Mouse (Mus musculus) spleen, adult 2 months (tissue): Measurements from ENCODE around the gene Creb5. TPM values are rescaled to one million over a fixed set of nuclear protein-coding genes. Genes with fewer than 3 reads are reported as not detected.
A peak's percentile ranks its signal among the peaks of the same experiment; 100 is the strongest.

Experiments
- DNase-seq, 2 experiments: peaks; one replicate each; pipeline versions ENCODE4 v3.0.0 to v3.0.0-alpha.2; 2012 to 2021; ENCODE audit warnings: low spot score in 2 of 2, low read depth in 1 of 2
- H3K27ac ChIP-seq: fragments of 200-500 bp; 2 replicates; pipeline ENCODE4 v1.5.1; 2012; ENCODE audit warnings: low read length, inconsistent platforms; ENCODE audit not compliant: insufficient read depth
- H3K27me3 ChIP-seq: fragments of 200-500 bp; 2 replicates; pipeline ENCODE4 v1.6.1; 2012; ENCODE audit warnings: mild to moderate bottlenecking, moderate library complexity, low read length, inconsistent platforms; ENCODE audit not compliant: control insufficient read depth, insufficient read depth
- H3K36me3 ChIP-seq: fragments of 200-500 bp; 2 replicates; pipeline ENCODE4 v1.6.1; 2012; ENCODE audit warnings: mild to moderate bottlenecking, low read length, inconsistent platforms; ENCODE audit not compliant: control insufficient read depth, insufficient read depth
- H3K4me1 ChIP-seq: fragments of 200-500 bp; 2 replicates; pipeline ENCODE4 v1.6.1; 2011; ENCODE audit warnings: inconsistent platforms; ENCODE audit not compliant: control insufficient read depth, insufficient read depth, insufficient read length
- H3K4me3 ChIP-seq: fragments of 200-500 bp; 2 replicates; pipeline ENCODE4 v1.5.1; 2011; ENCODE audit warnings: mild to moderate bottlenecking, inconsistent platforms; ENCODE audit not compliant: insufficient read depth, insufficient read length; ENCODE audit errors: extremely low read depth
- CTCF ChIP-seq: fragments of 200-500 bp; IDR thresholded peaks from 2 replicates; pipeline ENCODE4 v1.5.1; 2011; ENCODE audit warnings: mild to moderate bottlenecking, inconsistent platforms; ENCODE audit not compliant: insufficient read depth, insufficient read length, insufficient replicate concordance; ENCODE audit errors: extremely low read depth
- POLR2A ChIP-seq: fragments of 200-500 bp; IDR thresholded peaks from 2 replicates; pipeline ENCODE4 v1.6.1; 2011; ENCODE audit warnings: low read depth, low read length, inconsistent platforms
- WGBS: fragments of 180-500 bp; shearing (Covaris S2); methylation state at CpG from one replicate; pipeline ENCODE4 v1.1.7; 2018; 5-methylcytosine and 5-hydroxymethylcytosine counted together
- polyA plus RNA-seq: library from polyadenylated mRNA; depleted of rRNA; stranded (reverse); fragments of >200 nt; gene quantifications from 2 replicates; pipeline ENCODE4 v1.2.3, GENCODE M21; 2012; rRNA removed

The Creb5 gene
- polyA plus RNA-seq = 0.33 and 0.37 TPM in 2 replicates

DNA sequence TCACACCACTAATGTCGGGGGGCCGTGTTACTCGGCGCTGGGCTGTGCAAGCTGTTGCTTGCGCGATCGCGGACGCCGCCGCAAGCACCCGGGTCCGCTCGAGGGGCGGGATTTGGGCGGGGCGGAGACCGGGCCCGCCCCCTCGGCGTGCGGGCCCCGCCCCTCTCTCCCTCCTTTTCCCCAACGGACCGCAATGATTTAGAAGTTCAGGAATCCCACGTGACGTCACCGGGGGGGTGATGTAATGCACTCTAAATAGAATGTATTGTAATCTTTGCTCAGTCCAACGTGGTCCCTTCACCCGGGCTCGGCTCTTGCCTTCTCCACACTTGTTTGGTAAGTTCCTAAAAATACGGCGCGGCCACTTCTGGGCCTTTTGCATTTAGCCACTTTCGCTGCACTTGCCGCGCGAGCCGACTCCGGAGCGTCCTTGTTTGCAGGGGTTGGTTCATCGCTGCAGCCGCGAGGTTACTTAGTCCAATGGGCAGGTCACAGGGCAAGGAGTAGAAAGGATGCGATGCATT, at the start of gene Creb5:
Gene Creb5 (plus strand): TSS at position 233 of the 524 bp plus-strand sequence.
- WGBS = under 1% methylated on average over 45 of the region's 45 CpGs
- TF ChIP-seq POLR2A (no peak), CTCF (no peak)
- Histone ChIP-seq H3K4me3 (peak within 1 kb of the TSS; percentile 53), H3K4me1 (peaks cover 14% of the 10 kb centered on the region), H3K27me3 (peaks cover 15% of the 10 kb centered on the region; the same call in 1 of the 2 replicates), H3K27ac (no peak within 1 kb of the TSS), H3K36me3 (no peaks in the 10 kb centered on the region)
- DNase-seq = peak in 1 of 2 experiments; percentile 25

DNA sequence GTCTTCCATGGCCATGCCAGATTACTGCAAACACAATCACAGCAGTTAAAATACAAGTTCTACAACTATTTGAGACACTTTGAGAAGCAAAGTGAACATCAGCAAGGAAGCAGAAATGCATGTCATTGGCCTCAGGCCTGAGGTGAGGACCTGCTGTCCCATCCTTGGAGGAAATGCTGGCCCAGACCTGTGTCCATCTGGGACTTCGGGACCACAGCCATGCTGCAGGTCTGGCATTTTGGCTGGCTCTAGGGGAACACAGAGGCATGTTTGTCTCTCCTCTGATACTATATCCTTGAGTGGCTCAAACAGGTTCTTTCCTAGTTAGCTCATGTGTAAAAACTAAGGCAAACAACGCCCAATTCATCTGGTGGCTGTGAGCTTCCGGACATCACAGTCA, 27.2 kb upstream of the Creb5 start:
- 86% methylated on average over 3 of the region's 3 CpGs for WGBS

DNA sequence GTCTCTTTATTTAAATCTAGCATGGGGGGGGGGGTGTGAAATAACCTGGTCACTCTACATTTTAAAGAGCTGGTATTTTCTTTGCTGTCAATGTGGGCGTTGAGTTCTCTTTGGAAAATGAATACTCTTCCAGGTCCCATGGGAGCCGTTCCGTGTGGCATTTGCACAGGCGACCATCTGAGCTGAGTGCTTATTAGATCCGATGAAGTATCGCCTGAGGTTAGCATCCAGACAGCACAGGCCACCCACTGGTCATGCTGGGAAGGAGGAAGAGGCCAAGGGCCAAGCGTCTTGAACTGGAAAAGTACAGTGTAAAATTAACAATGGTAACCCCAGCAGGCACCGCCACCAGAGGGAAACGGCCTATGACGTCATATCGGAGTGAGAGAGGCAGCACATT, 24.7 kb upstream of the Creb5 start:
- no peak for DNase-seq
- TF ChIP-seq POLR2A (no peak), CTCF (no peak)
- Histone ChIP-seq H3K4me1 (no peaks in the 10 kb centered on the region), H3K4me3 (no peak overlapping the region), H3K36me3 (no peaks in the 10 kb centered on the region), H3K27ac (no peak overlapping the region), H3K27me3 (no peaks in the 10 kb centered on the region)
- WGBS = 88% methylated on average over 11 of the region's 11 CpGs

More for the DNA sequence above, 27.2 kb upstream of the Creb5 start:
- no peak for DNase-seq
- H3K36me3 ChIP-seq = no peaks in the 10 kb centered on the region
- H3K27me3 ChIP-seq = no peaks in the 10 kb centered on the region
- H3K4me1 ChIP-seq = no peaks in the 10 kb centered on the region
- no peak overlapping the region for H3K4me3 ChIP-seq
- H3K27ac ChIP-seq = no peak overlapping the region
- TF ChIP-seq CTCF (no peak), POLR2A (no peak)

- Histone ChIP-seq H3K36me3 (no peaks in the 10 kb centered on the region), H3K27ac (no peak overlapping the region), H3K4me1 (no peaks in the 10 kb centered on the region), H3K27me3 (no peaks in the 10 kb centered on the region), H3K4me3 (no peak overlapping the region)
- 22% methylated on average over 7 of the region's 7 CpGs for WGBS
- no peak for DNase-seq
- TF ChIP-seq CTCF (no peak), POLR2A (no peak)
Observed at GRCm38 (mm10) chr6:53267036-53267435, 20.0 kb upstream of the Creb5 start.

DNA sequence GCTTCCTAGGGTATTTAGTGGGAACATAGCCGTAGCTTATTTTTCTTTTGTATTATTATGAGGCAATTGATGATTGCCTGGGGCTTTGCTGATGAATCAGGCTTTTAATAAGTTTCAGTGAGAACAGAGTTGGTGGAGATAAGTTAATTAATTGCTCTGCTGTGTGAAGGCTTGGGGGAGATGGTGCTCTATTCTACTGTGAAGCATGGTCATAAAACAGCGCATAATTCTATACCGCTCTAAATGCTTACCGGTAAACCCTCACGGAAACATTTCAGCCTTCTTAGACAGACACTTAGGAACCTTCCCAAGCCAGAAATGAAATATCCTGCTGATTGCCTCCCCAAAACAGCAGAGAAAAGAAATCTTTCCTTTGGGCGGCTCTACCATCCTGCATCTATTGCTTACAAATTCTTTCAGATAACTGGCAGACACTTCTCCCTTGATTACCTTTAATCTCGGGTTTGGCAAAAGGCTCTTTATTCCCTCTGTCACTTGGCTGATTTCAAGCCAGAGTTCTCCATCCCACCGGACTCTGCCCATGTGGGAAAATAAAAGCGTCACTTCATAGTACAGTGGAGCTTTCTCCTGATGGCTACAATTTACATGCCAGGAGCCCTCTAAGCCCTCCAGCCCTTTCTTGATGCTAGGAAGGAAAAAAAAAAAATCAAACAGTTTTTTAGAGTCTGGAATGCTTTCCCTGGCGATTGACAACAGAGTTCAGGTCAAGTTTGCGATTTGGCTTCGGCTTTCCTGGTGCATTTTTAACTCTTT, 19.2 kb upstream of the Creb5 start:
- Histone ChIP-seq H3K27me3 (no peaks in the 10 kb centered on the region), H3K4me3 (no peak overlapping the region), H3K27ac (no peak overlapping the region), H3K4me1 (no peaks in the 10 kb centered on the region), H3K36me3 (no peaks in the 10 kb centered on the region)
- WGBS = 77% methylated on average over 12 of the region's 12 CpGs
- TF ChIP-seq POLR2A (no peak), CTCF (no peak)
- DNase-seq = no peak

DNA sequence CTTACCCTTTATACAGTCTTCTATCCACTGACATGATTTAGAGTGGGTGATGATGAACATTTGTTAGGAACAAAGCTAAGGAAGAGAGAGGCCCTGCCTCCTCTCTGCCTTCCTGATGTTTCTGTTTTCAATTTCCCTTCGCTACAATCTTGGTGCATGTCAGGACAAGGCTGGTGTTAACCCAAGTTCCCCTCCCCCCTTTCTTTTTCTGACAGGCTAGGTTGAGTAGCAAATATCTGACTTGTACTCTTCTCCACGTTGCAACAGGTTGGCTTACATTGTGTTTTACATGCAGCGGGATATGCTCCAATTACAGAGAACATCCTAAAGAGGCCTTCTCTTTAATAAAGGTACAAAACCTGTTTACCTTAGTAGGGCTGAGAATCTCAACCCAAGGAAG, 15.9 kb upstream of the Creb5 start:
- no peaks in the 10 kb centered on the region for H3K27me3 ChIP-seq
- no peak for DNase-seq
- no peaks in the 10 kb centered on the region for H3K4me1 ChIP-seq
- TF ChIP-seq POLR2A (no peak), CTCF (no peak)
- H3K4me3 ChIP-seq = no peak overlapping the region
- WGBS = 75% methylated on average over 3 of the region's 3 CpGs
- H3K36me3 ChIP-seq = no peaks in the 10 kb centered on the region
- H3K27ac ChIP-seq = no peak overlapping the region

- Histone ChIP-seq H3K27me3 (no peaks in the 10 kb centered on the region), H3K4me3 (no peak overlapping the region), H3K27ac (no peak overlapping the region), H3K36me3 (no peaks in the 10 kb centered on the region), H3K4me1 (no peaks in the 10 kb centered on the region)
- 91% methylated on average over 4 of the region's 4 CpGs for WGBS
- no peak for TF ChIP-seq CTCF
- TF ChIP-seq POLR2A = no peak
- no peak for DNase-seq
Observed at GRCm38 (mm10) chr6:53271636-53272035, 15.4 kb upstream of the Creb5 start.
